ENCODE assay signal across 31 mouse cellular contexts in genomic region chr2:168292521-168292920, GRCm38 (mm10). TPM values are rescaled to one million over a fixed set of nuclear protein-coding genes. Genes with fewer than 3 reads are reported as not detected.
DNase-seq lines count a peak whose midpoint lies in the region; ATAC-seq and TF ChIP-seq lines count a peak whose summit lies in the region.
"Had no signal": no experiment of that assay in that cellular context is flagged by ENCODE, and none has a peak within 500 bp of the region (broad histone marks: within the 10 kb centered on the region; RNA-seq: fewer than 3 reads in every experiment).

No protein-coding gene starts in this region.

- peaks cover 59% of the 10 kb centered on the region for H3K27me3 ChIP-seq in heart, embryonic 11.5 days (ENCODE audit: control insufficient read depth, insufficient read depth, low read length)
- 0 out of 2 replicates have a peak, but pooled peaks cover 6% of the 10 kb centered on the region for H3K27me3 ChIP-seq in hindbrain, embryonic 10.5 days (ENCODE audit: insufficient read depth, poor library complexity, severe bottlenecking)
- H3K27me3 ChIP-seq in hindbrain, postnatal 0 days (ENCODE audit: insufficient read depth, low read length) = no peaks in the 10 kb centered on the region; the same call in 1 of the 2 replicates
- peaks cover 3% of the 10 kb centered on the region; the same call in 1 of the 2 replicates for H3K27me3 ChIP-seq in midbrain, embryonic 13.5 days
- H3K27me3 ChIP-seq in midbrain, embryonic 14.5 days (ENCODE audit: control insufficient read depth, insufficient read depth, low read length) = no peaks in the 10 kb centered on the region
- no peaks in the 10 kb centered on the region for H3K27me3 ChIP-seq in midbrain, postnatal 0 days (ENCODE audit: insufficient read depth, low read length)
- H3K27me3 ChIP-seq: hindbrain, embryonic 13.5 days had no signal

- no peaks in the 10 kb centered on the region for H3K36me3 ChIP-seq in heart, embryonic 11.5 days (ENCODE audit: control insufficient read depth, insufficient read depth, low read length)
- H3K36me3 ChIP-seq in hindbrain, embryonic 10.5 days = no peaks in the 10 kb centered on the region
- no peaks in the 10 kb centered on the region for H3K36me3 ChIP-seq in hindbrain, postnatal 0 days (ENCODE audit: insufficient read depth, low read length)
- H3K36me3 ChIP-seq in midbrain, embryonic 13.5 days = no peaks in the 10 kb centered on the region
- no peaks in the 10 kb centered on the region for H3K36me3 ChIP-seq in midbrain, embryonic 14.5 days (ENCODE audit: control insufficient read depth, insufficient read depth, low read length)
- H3K36me3 ChIP-seq in midbrain, postnatal 0 days (ENCODE audit: insufficient read depth, low read length) = no peaks in the 10 kb centered on the region
- H3K36me3 ChIP-seq: embryonic facial prominence, embryonic 12.5 days; hindbrain, embryonic 13.5 days; limb, embryonic 12.5 days had no signal

- peaks cover 4% of the 10 kb centered on the region for H3K9me3 ChIP-seq in heart, embryonic 11.5 days (replicated peaks; ENCODE audit: control insufficient read depth, low read length)
- 0 out of 2 replicates have a peak, but pooled peaks cover 9% of the 10 kb centered on the region for H3K9me3 ChIP-seq in hindbrain, embryonic 10.5 days
- H3K9me3 ChIP-seq in hindbrain, postnatal 0 days (ENCODE audit: low read length) = no peaks in the 10 kb centered on the region
- H3K9me3 ChIP-seq in midbrain, embryonic 13.5 days = no peaks in the 10 kb centered on the region
- no peaks in the 10 kb centered on the region for H3K9me3 ChIP-seq in midbrain, embryonic 14.5 days (ENCODE audit: control insufficient read depth, low read length)
- H3K9me3 ChIP-seq in midbrain, postnatal 0 days (ENCODE audit: low read length) = no peaks in the 10 kb centered on the region
- H3K9me3 ChIP-seq: embryonic facial prominence, embryonic 12.5 days; hindbrain, embryonic 13.5 days had no signal

- TF ChIP-seq CTCF in hindbrain, postnatal 0 days (IDR thresholded peaks at IDR 0.05; ENCODE audit: low read depth) = no peak
- no peak for TF ChIP-seq CTCF in midbrain, postnatal 0 days (IDR thresholded peaks at IDR 0.05)

- H3K27ac ChIP-seq in heart, embryonic 11.5 days (ENCODE audit: low read depth, low read length) = no peak overlapping the region
- peak overlapping the region; percentile 68; the same call in 1 of the 2 replicates for H3K27ac ChIP-seq in hindbrain, embryonic 10.5 days
- H3K27ac ChIP-seq in hindbrain, postnatal 0 days = no peak overlapping the region
- peak overlapping the region; percentile 19; the same call in 1 of the 2 replicates for H3K27ac ChIP-seq in midbrain, embryonic 13.5 days
- H3K27ac ChIP-seq in midbrain, embryonic 14.5 days (replicated peaks; ENCODE audit: low read depth, low read length) = no peak overlapping the region
- H3K27ac ChIP-seq in midbrain, postnatal 0 days (ENCODE audit: low read depth, low read length) = peak overlapping the region; percentile 27; the same call in 1 of the 2 replicates
- H3K27ac ChIP-seq: embryonic facial prominence, embryonic 12.5 days; hindbrain, embryonic 13.5 days; limb, embryonic 12.5 days; macrophage; stomach, postnatal 0 days had no signal

- H3K9ac ChIP-seq in heart, embryonic 11.5 days (ENCODE audit: low read depth, low read length) = no peak overlapping the region
- no peak overlapping the region for H3K9ac ChIP-seq in hindbrain, postnatal 0 days (replicated peaks; ENCODE audit: low read length)
- no peak overlapping the region for H3K9ac ChIP-seq in midbrain, embryonic 13.5 days (replicated peaks)
- no peak overlapping the region for H3K9ac ChIP-seq in midbrain, embryonic 14.5 days (replicated peaks; ENCODE audit: low read length)
- H3K9ac ChIP-seq in midbrain, postnatal 0 days (replicated peaks; ENCODE audit: low read length, poor library complexity, severe bottlenecking) = no peak overlapping the region
- H3K9ac ChIP-seq: embryonic facial prominence, embryonic 12.5 days; forebrain, postnatal 0 days; hindbrain, embryonic 13.5 days; limb, embryonic 12.5 days; liver, postnatal 0 days had no signal

- no peak overlapping the region for H3K4me3 ChIP-seq in heart, embryonic 11.5 days (ENCODE audit: low read depth, low read length)
- no peak overlapping the region for H3K4me3 ChIP-seq in hindbrain, embryonic 10.5 days
- H3K4me3 ChIP-seq in hindbrain, postnatal 0 days (ENCODE audit: low read length) = no peak overlapping the region
- no peak overlapping the region for H3K4me3 ChIP-seq in midbrain, embryonic 13.5 days (replicated peaks)
- no peak overlapping the region for H3K4me3 ChIP-seq in midbrain, embryonic 14.5 days (replicated peaks; ENCODE audit: low read depth, low read length)
- no peak overlapping the region for H3K4me3 ChIP-seq in midbrain, postnatal 0 days (ENCODE audit: low read depth, low read length)
- H3K4me3 ChIP-seq: embryonic facial prominence, embryonic 12.5 days; hindbrain, embryonic 13.5 days; limb, embryonic 12.5 days had no signal

- WGBS in heart, embryonic 11.5 days (ENCODE audit: insufficient replicate concordance) = 17% methylated on average over 6 of the region's 6 CpGs
- WGBS in hindbrain, embryonic 10.5 days = 28% methylated on average over 6 of the region's 6 CpGs
- 33% methylated on average over 6 of the region's 6 CpGs for WGBS in hindbrain, postnatal 0 days
- 19% methylated on average over 6 of the region's 6 CpGs for WGBS in midbrain, embryonic 13.5 days
- 14% methylated on average over 6 of the region's 6 CpGs for WGBS in midbrain, embryonic 14.5 days
- 17% methylated on average over 6 of the region's 6 CpGs for WGBS in midbrain, postnatal 0 days

- intact Hi-C loops in left cerebral cortex, postnatal 25 days (cut with DNase I) = no loop called here

- DNase-seq in heart, adult 8-10 months (ENCODE audit: low spot score) = no peak
- DNase-seq in hindbrain, embryonic 10.5 days (ENCODE audit: low spot score) = no peak
- no peak for DNase-seq in hindbrain, postnatal 0 days (ENCODE audit: low spot score)
- DNase-seq in midbrain, embryonic 14.5 days = no peak
- DNase-seq in midbrain, postnatal 0 days (ENCODE audit: low spot score) = no peak
- no peak for DNase-seq in left cerebral cortex, postnatal 25 days (ENCODE audit: low spot score in 2 of 2)
- DNase-seq: adrenal gland, postnatal 10 days; cerebellum, adult 8-10 months; cerebellum, postnatal 36 days; forebrain, postnatal 0 days; gastrocnemius, postnatal 14 days; kidney, adult 8-10 months; kidney, postnatal 36 days; layer of hippocampus, postnatal 36 days; liver, postnatal 0 days; right cerebral cortex, postnatal 14 days; thymus, adult 2 months; thymus, postnatal 4 days had no signal

- no peak for ATAC-seq in heart, embryonic 11.5 days (replicated peaks; ENCODE audit: insufficient number of reproducible peaks, low FRiP score, low TSS enrichment)
- ATAC-seq in hindbrain, postnatal 0 days = no peak
- ATAC-seq in midbrain, embryonic 13.5 days = no peak
- no peak for ATAC-seq in midbrain, embryonic 14.5 days (ENCODE audit: low FRiP score, low TSS enrichment)
- ATAC-seq in midbrain, postnatal 0 days (ENCODE audit: low FRiP score) = no peak
- ATAC-seq: activated CD4-positive, CD25-positive, alpha-beta regulatory T cell, adult 4 months; forebrain, postnatal 0 days; inflammation-experienced regulatory T-cells, adult 6 months; liver, postnatal 0 days; lung, postnatal 0 days had no signal

- H3K4me2 ChIP-seq in heart, embryonic 11.5 days = peak overlapping the region; percentile 10; the same call in 1 of the 2 replicates
- H3K4me2 ChIP-seq in hindbrain, postnatal 0 days (ENCODE audit: low read depth, low read length) = no peak overlapping the region
- no peak overlapping the region for H3K4me2 ChIP-seq in midbrain, embryonic 13.5 days (replicated peaks)
- no peak overlapping the region for H3K4me2 ChIP-seq in midbrain, embryonic 14.5 days (ENCODE audit: low read length)
- H3K4me2 ChIP-seq in midbrain, postnatal 0 days (ENCODE audit: low read depth, low read length, poor library complexity, severe bottlenecking) = no peak overlapping the region
- H3K4me2 ChIP-seq: embryonic facial prominence, embryonic 12.5 days; hindbrain, embryonic 13.5 days; limb, embryonic 12.5 days; liver, embryonic 11.5 days had no signal

- peaks cover 11% of the 10 kb centered on the region for H3K4me1 ChIP-seq in heart, embryonic 11.5 days (ENCODE audit: control insufficient read depth, insufficient read depth, low read length)
- H3K4me1 ChIP-seq in hindbrain, embryonic 10.5 days (replicated peaks) = peaks cover 31% of the 10 kb centered on the region
- no peaks in the 10 kb centered on the region for H3K4me1 ChIP-seq in hindbrain, postnatal 0 days (ENCODE audit: insufficient read depth, low read length)
- peaks cover 20% of the 10 kb centered on the region for H3K4me1 ChIP-seq in midbrain, embryonic 13.5 days (replicated peaks)
- peaks cover 16% of the 10 kb centered on the region; the same call in 1 of the 2 replicates for H3K4me1 ChIP-seq in midbrain, embryonic 14.5 days (ENCODE audit: control insufficient read depth, insufficient read depth, low read length)
- H3K4me1 ChIP-seq in midbrain, postnatal 0 days (ENCODE audit: insufficient read depth, low read length) = peaks cover 15% of the 10 kb centered on the region; the same call in 1 of the 2 replicates

RNA-seq across cellular contexts. Expression of gene Kcng1, which starts 11.0 kb away (rescaled TPM):
- 1.1 and 1.2 TPM in 2 replicates for polyA plus RNA-seq in heart, embryonic 11.5 days (2014; fragmentation: Nextera tagmentation; extraction: Ambion mirVana)
- total RNA-seq in heart, adult 8-10 months (2022) = not detected
- 2.2 and 3.2 TPM in 2 replicates for polyA plus RNA-seq in hindbrain, embryonic 10.5 days (2016; fragmentation: Nextera tagmentation; extraction: Ambion mirVana)
- 0.32 and 0.89 TPM in 2 replicates for total RNA-seq in hindbrain, postnatal 0 days (2014; rRNA removed)
- 1.1 TPM in 2 replicates for polyA plus RNA-seq in hindbrain, postnatal 0 days (2015; fragmentation: Nextera tagmentation; extraction: Ambion mirVana)
- 2.6 and 3.9 TPM in 2 replicates for polyA plus RNA-seq in midbrain, embryonic 13.5 days (2015; fragmentation: Nextera tagmentation; extraction: Ambion mirVana)
- polyA plus RNA-seq in midbrain, embryonic 14.5 days (2014; fragmentation: Nextera tagmentation; extraction: Ambion mirVana) = 2.0 and 3.0 TPM in 2 replicates
- 0.52 and 2.1 TPM in 2 replicates for total RNA-seq in midbrain, postnatal 0 days (2014; rRNA removed)
- polyA plus RNA-seq in midbrain, postnatal 0 days (2015; fragmentation: Nextera tagmentation; extraction: Ambion mirVana) = 1.8 and 2.8 TPM in 2 replicates
- total RNA-seq in left cerebral cortex, postnatal 25 days (2021) = 10 to 100 TPM; 34.1 to 43.2 TPM
- total RNA-seq: monocyte, adult 5-6 weeks; neutrophil, adult 5-6 weeks had no signal
- polyA plus RNA-seq: activated CD4-positive, CD25-positive, alpha-beta regulatory T cell, adult 4 months; inflammation-experienced regulatory T-cells, adult 6 months; macrophage had no signal

Comparison
In these comparisons a context has a peak if more than half of its experiments do, and no peak if none do; other contexts are left out.
1. H3K27ac ChIP-seq: peak in hindbrain, embryonic 10.5 days (single experiment), midbrain, embryonic 13.5 days (single experiment) and midbrain, postnatal 0 days (single experiment); none in heart, embryonic 11.5 days (single experiment), hindbrain, postnatal 0 days (single experiment) and midbrain, embryonic 14.5 days (single experiment).